Mouse (Mus musculus): Measurements from ENCODE around the gene Plaa. TPM values are rescaled to one million over a fixed set of nuclear protein-coding genes. Genes with fewer than 3 reads are reported as not detected.

The Plaa gene
- polyA plus RNA-seq, 1 experiment from 2014 or later = 31.5 TPM

DNA sequence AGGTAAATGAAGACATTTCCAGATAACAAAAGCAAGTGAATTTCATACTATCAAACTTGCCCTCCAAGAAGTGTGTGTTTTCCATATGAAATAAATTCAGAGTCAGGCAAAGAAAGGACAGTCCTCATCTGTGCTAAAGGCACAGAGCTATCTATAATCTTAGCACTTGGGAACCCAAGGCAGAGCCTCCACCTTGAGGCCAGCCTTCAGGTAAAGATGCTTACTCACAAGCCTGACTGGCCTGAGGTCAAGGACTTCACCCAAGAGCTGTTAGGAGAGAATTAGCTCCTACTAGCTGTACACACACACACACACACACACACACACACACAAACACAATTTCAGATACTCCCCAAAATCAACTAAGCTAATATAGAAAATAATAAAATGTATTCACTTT lies 10.3 kb downstream of the Plaa start:
- no peak for TF ChIP-seq CTCF (IDR thresholded peaks at IDR 0.05; ENCODE audit: low read depth)
- no peaks in the 10 kb centered on the region for H3K27me3 ChIP-seq (replicated peaks; ENCODE audit: control insufficient read depth, insufficient read depth, low read length)
- 0 out of 2 replicates have a peak, but pooled peaks cover 3% of the 10 kb centered on the region for H3K4me1 ChIP-seq (replicated peaks; ENCODE audit: control insufficient read depth, insufficient read depth, low read length)
- ATAC-seq = 0 out of 2 replicates have a peak, but pooled peaks have one; percentile 38
- H3K27ac ChIP-seq (ENCODE audit: low read depth, low read length) = no peak overlapping the region
- H3K9ac ChIP-seq (ENCODE audit: low read depth, low read length) = no peak overlapping the region
- no peak overlapping the region for H3K4me3 ChIP-seq (ENCODE audit: low read depth, low read length)
- H3K36me3 ChIP-seq (ENCODE audit: control insufficient read depth, insufficient read depth) = no peaks in the 10 kb centered on the region
- no peak overlapping the region for H3K4me2 ChIP-seq (replicated peaks; ENCODE audit: low read depth)
- H3K9me3 ChIP-seq (ENCODE audit: control insufficient read depth) = no peaks in the 10 kb centered on the region

GRCm38 (mm10) chr4:94591765-94592381 lies 11.2 kb downstream of the Plaa start:
- Histone ChIP-seq H3K4me2 (replicated peaks; ENCODE audit: low read depth) (no peak overlapping the region), H3K27me3 (replicated peaks; ENCODE audit: control insufficient read depth, insufficient read depth, low read length) (no peaks in the 10 kb centered on the region), H3K4me3 (ENCODE audit: low read depth, low read length) (no peak overlapping the region), H3K9ac (ENCODE audit: low read depth, low read length) (no peak overlapping the region), H3K4me1 (replicated peaks; ENCODE audit: control insufficient read depth, insufficient read depth, low read length) (0 out of 2 replicates have a peak, but pooled peaks cover 3% of the 10 kb centered on the region), H3K36me3 (ENCODE audit: control insufficient read depth, insufficient read depth) (no peaks in the 10 kb centered on the region), H3K27ac (ENCODE audit: low read depth, low read length) (no peak overlapping the region), H3K9me3 (ENCODE audit: control insufficient read depth) (no peaks in the 10 kb centered on the region)
- TF ChIP-seq CTCF (IDR thresholded peaks at IDR 0.05; ENCODE audit: low read depth) = no peak
- 58% methylated on average over 4 of the region's 4 CpGs for WGBS
- no peak for ATAC-seq

- no peak overlapping the region for H3K4me2 ChIP-seq (replicated peaks; ENCODE audit: low read depth)
- no peak overlapping the region for H3K9ac ChIP-seq (ENCODE audit: low read depth, low read length)
- H3K4me1 ChIP-seq (replicated peaks; ENCODE audit: control insufficient read depth, insufficient read depth, low read length) = no peaks in the 10 kb centered on the region
- no peak overlapping the region for H3K4me3 ChIP-seq (ENCODE audit: low read depth, low read length)
- no peak overlapping the region for H3K27ac ChIP-seq (ENCODE audit: low read depth, low read length)
- peak; percentile 65 for ATAC-seq
- H3K27me3 ChIP-seq (replicated peaks; ENCODE audit: control insufficient read depth, insufficient read depth, low read length) = no peaks in the 10 kb centered on the region
- 78% methylated on average over 4 of the region's 4 CpGs for WGBS
- H3K36me3 ChIP-seq (ENCODE audit: control insufficient read depth, insufficient read depth) = peaks cover 17% of the 10 kb centered on the region
- no peaks in the 10 kb centered on the region for H3K9me3 ChIP-seq (ENCODE audit: control insufficient read depth)
- TF ChIP-seq CTCF (IDR thresholded peaks at IDR 0.05; ENCODE audit: low read depth) = no peak
Observed at GRCm38 (mm10) chr4:94572677-94573076, 30.4 kb downstream of the Plaa start.

- H3K4me2 ChIP-seq (replicated peaks; ENCODE audit: low read depth) = no peak overlapping the region
- H3K4me1 ChIP-seq (replicated peaks; ENCODE audit: control insufficient read depth, insufficient read depth, low read length) = no peaks in the 10 kb centered on the region
- no peaks in the 10 kb centered on the region for H3K27me3 ChIP-seq (replicated peaks; ENCODE audit: control insufficient read depth, insufficient read depth, low read length)
- H3K4me3 ChIP-seq (ENCODE audit: low read depth, low read length) = no peak overlapping the region
- no peak overlapping the region for H3K9ac ChIP-seq (ENCODE audit: low read depth, low read length)
- H3K36me3 ChIP-seq (ENCODE audit: control insufficient read depth, insufficient read depth) = peaks cover 10% of the 10 kb centered on the region
- H3K9me3 ChIP-seq (ENCODE audit: control insufficient read depth) = no peaks in the 10 kb centered on the region
- no peak overlapping the region for H3K27ac ChIP-seq (ENCODE audit: low read depth, low read length)
- no peak for ATAC-seq
- TF ChIP-seq CTCF (IDR thresholded peaks at IDR 0.05; ENCODE audit: low read depth) = no peak
Observed at GRCm38 (mm10) chr4:94564297-94564696, 38.7 kb downstream of the Plaa start.

DNA sequence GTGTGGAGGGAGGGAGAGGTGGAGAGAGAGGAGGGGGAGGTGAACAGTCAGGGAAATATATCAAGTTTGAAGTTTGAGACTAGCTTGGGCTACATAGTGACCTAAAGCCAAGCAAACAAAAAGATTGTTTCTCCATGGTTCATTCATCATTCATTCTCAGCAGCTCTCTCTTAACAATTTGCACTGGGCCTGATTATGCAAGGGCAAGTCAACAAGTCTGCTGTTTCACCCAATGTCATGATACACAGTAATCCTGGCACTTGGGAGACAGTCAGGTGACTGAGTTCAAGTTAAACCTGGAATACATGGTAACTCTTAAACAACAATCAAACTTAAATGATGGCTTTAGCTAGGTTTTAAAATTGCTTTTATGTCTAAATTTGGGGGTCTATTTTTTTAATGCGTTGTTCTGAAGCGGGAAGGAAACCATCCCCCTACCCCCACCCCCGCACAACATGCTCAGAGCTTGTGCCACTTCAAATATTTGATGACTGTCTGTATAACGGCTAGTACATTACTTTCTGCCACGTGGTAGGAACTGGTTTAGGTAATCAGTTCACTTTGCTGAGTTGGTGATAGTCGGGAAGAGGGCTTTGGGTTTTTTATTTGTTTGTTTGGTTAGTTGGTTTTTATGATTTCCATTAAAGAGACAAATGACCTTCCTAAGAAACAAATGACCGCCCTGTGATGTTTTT lies 40.9 kb downstream of the Plaa start:
- no peak for ATAC-seq
- no peak overlapping the region for H3K27ac ChIP-seq (ENCODE audit: low read depth, low read length)
- 60% methylated on average over 7 of the region's 7 CpGs for WGBS
- no peaks in the 10 kb centered on the region for H3K9me3 ChIP-seq (ENCODE audit: control insufficient read depth)
- H3K27me3 ChIP-seq (replicated peaks; ENCODE audit: control insufficient read depth, insufficient read depth, low read length) = no peaks in the 10 kb centered on the region
- no peak overlapping the region for H3K9ac ChIP-seq (ENCODE audit: low read depth, low read length)
- TF ChIP-seq CTCF (IDR thresholded peaks at IDR 0.05; ENCODE audit: low read depth) = no peak
- H3K36me3 ChIP-seq (ENCODE audit: control insufficient read depth, insufficient read depth) = 0 out of 2 replicates have a peak, but pooled peaks cover 4% of the 10 kb centered on the region
- H3K4me2 ChIP-seq (replicated peaks; ENCODE audit: low read depth) = no peak overlapping the region
- no peak overlapping the region for H3K4me3 ChIP-seq (ENCODE audit: low read depth, low read length)
- no peaks in the 10 kb centered on the region for H3K4me1 ChIP-seq (replicated peaks; ENCODE audit: control insufficient read depth, insufficient read depth, low read length)

DNA sequence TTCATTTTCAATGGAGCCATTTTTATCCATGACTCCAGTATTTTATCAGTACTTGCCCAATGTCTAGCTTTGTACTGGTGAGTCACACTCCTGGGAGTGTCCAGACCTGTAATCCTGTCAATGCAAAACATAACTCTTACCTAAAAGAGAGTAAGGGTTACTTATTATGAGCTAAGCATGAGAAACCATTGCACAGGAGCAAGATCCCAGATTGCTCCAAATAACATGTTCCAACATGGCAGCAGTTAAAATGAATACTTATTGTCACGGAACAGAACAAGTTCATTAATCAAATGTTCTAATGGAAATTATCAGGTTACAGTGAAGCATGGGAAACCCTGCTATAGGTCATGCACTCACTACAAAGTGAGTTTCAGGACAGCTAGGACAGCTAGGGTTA lies 42.7 kb downstream of the Plaa start:
- no peak for TF ChIP-seq CTCF (IDR thresholded peaks at IDR 0.05; ENCODE audit: low read depth)
- H3K4me1 ChIP-seq (replicated peaks; ENCODE audit: control insufficient read depth, insufficient read depth, low read length) = no peaks in the 10 kb centered on the region
- H3K27ac ChIP-seq (ENCODE audit: low read depth, low read length) = no peak overlapping the region
- no peaks in the 10 kb centered on the region for H3K36me3 ChIP-seq (ENCODE audit: control insufficient read depth, insufficient read depth)
- no peak for ATAC-seq
- no peaks in the 10 kb centered on the region for H3K9me3 ChIP-seq (ENCODE audit: control insufficient read depth)
- no peak overlapping the region for H3K4me3 ChIP-seq (ENCODE audit: low read depth, low read length)
- H3K27me3 ChIP-seq (replicated peaks; ENCODE audit: control insufficient read depth, insufficient read depth, low read length) = no peaks in the 10 kb centered on the region
- H3K4me2 ChIP-seq (replicated peaks; ENCODE audit: low read depth) = no peak overlapping the region
- H3K9ac ChIP-seq (ENCODE audit: low read depth, low read length) = no peak overlapping the region
- 85% methylated on average over 1 of the region's 1 CpGs for WGBS
